Mouse (Mus musculus): ENCODE results near the gene Srgap3.
"Not testable (repeated sequence)": the region's sequence is repeated elsewhere in the genome, so short reads cannot be mapped to it uniquely, and the experiment has no call there.

Srgap3 gene

GRCm38 (mm10) chr6:112861351-112862297 is 85.4 kb downstream of the Srgap3 start:
- DNase-seq (ENCODE audit: low read depth, low spot score) = no peak

DNA sequence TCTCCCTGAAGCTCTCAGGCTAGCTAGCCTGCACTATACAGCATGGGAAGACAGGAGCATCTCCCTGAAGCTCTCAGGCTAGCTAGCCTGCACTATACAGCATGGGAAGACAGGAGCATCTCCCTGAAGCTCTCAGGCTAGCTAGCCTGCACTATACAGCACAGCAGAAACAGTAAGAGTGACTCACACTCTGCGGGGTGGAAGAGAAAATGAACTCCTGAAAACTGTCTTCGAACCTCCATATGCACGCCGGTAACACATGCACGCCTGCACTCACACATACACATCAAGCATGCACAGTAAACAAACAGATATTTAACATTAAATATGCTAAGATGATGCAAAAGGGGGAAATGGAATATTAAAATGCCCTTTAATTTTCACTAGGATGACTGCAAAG is 86.8 kb downstream of the Srgap3 start:
- not testable (repeated sequence) for DNase-seq (ENCODE audit: low read depth, low spot score)

DNA sequence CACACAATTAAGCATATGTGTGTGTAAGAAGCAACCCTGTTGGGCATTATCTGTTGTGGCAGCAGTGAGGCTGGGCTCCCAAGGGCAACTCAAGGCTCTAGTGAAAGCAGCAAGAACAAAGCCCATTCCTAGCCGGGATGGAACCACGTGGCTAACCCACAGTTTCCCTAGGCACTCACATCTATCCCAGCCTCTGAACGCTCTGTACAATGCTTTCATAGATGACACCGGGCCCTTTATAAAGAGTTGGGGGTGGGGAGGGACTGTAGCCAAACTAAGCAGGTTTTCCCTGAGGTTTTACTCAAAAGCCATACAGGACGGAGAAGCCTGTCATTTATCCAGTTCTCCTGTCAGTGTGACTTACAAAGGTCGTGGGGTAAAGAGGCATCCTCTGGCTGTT is 90.0 kb downstream of the Srgap3 start:
- no peak for DNase-seq (ENCODE audit: low read depth, low spot score)

DNA sequence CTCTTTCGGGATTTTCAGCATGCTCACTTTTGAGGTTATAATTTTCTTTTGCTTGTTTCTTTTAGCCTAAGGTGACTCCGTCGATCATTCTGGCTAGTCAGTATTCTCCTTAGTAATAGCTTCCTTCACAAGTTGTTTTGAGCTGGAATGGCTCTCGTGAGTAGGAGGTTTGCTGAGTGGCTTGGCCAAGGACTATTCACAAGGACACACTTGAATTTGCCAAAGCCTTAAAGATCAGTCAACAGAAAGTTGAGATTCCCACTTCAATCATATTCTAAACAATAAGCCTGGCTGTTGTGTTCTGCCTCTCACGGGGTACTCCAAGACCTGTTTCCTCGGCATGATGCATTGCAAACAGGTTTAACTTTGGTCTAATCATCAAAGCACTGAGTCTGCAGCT is 91.9 kb downstream of the Srgap3 start:
- no peak for DNase-seq (ENCODE audit: low read depth, low spot score)

DNA sequence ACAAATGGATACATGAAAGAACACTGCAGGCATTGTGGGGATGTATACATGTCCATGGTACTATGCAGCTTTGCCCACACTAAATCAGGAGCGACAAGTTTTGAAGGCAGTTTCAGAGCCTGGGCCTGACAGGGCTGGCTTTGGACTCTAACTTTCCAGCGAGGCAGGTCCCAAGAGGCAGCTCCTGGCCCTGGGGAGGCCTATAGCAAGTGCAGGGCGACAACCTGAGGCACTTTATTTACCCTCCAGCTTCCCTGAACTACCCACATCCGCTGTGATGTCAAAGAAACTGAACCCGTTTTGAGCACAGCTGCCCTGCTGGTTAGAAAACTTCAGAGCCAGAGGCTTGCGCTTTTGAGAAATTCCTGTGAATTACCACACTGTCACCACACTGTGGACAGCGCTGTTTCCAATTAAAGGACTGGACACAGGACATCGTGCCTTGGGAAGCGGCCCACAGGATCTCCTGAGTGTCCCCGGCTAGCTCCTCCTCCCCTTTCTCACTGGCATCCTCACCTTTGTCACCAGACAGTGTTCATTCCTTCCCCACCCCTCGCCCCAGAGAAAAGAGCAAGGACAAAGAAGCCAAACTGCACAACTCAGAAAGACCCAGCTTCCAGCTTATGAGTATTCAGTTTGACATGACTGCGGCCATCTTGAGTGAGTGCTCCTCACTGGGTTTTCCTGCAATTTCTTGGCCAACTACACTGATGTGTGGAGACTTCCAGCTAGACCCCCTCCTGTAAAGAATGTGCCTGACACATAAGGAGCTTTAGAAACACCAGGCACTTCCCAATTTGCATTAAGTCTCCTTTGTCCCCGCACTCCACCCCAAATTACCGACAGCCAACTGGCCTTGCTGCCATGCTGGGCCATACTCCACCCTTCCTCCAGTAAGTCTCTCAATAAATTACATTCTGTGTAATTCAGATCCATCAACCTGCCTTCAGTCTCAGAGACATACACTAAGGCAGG is 94.5 kb downstream of the Srgap3 start:
- DNase-seq (ENCODE audit: low read depth, low spot score) = peak; percentile 72

GRCm38 (mm10) chr6:112850745-112851144 is 96.3 kb downstream of the Srgap3 start:
- no peak for DNase-seq (ENCODE audit: low read depth, low spot score)

DNA sequence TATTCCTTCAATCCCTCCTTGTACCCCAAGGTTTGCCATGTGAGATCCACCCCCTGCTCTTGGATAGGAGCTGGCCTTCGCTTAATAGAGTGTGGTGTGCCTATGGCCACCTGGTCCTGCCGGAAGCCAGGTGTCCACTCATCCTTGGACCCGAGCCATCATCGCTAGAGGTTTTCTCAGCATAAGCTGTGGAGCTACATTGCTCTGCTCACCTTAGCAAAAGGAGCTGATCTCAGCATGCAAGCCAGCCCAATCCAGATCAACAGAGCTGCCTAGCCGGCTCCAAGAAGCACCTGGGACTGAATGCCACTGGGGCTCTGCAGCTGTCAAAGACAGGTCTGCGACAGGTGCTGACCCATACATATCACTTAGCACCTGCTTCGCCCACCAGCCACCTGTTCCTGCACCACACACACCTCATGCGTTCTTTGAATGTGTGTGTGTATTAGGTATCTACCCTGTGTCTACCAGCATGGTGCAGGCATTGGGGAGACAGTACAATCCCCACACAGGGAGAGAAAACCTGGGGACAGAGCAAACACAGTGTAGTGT is 98.4 kb downstream of the Srgap3 start:
- no peak for DNase-seq (ENCODE audit: low read depth, low spot score)

DNA sequence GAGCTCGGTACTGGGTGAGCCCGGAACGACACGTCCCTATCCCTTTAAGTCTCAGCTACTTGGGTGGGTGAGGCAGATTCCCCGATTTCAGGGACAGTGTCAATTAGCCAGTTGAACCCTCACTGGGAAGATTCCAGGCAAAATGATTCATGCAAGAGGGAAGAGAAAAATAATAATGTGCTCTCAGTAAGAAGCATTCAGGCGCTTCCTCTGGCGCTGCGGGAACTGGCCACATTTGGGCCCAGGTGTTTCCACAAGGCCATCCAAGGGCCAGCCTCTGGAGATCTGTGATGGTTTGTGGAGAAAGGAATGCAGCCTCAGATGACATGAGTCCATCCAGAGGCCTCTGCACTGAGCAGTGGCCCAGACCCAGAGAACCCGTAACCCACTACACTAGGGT is 100.2 kb downstream of the Srgap3 start:
- DNase-seq (ENCODE audit: low read depth, low spot score) = no peak

- DNase-seq (ENCODE audit: low read depth, low spot score) = no peak
These were observed 104.6 kb downstream of the Srgap3 start for GRCm38 (mm10) chr6:112842426-112842825.

DNA sequence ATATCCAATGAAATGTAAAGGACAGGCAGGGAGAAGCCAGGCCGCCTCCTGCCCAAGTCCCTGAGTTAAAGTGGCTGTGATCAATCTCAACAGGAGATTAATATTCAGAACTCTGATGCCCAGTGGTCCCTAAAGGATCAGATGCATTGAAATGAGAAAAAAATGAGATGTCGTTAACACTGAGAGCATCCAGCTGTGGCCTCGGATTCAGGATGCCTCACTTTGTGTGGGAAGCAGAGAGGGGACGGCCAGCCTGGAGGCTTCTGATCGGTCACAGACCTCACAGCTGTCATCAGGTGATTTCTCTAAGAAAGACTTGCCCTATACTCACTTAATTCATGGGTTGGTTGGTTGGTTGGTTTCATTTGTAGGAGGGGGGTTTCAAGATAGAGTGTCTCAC is 106.7 kb downstream of the Srgap3 start:
- no peak for DNase-seq (ENCODE audit: low read depth, low spot score)

DNA sequence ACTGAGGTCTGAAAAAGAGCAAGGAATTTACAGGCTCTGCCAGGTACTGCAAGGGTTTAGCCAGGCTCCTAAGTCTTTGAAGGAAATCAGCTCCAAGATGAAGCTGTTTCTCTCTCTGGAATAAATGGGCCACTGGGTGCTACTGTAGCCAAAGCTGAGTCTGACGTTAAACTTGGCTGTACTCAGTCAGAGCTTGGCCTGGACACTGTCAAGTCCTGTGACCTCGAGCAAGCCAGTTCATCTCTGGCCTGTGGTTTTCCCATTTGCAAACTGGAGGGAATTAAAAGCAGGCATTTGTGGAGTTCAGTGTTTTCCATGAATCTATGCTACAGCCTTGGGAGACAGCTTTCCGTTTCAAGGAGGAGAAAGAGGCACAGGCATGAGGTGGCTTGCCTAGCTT is 107.7 kb downstream of the Srgap3 start:
- DNase-seq (ENCODE audit: low read depth, low spot score) = no peak

GRCm38 (mm10) chr6:112838879-112839278 is 108.2 kb downstream of the Srgap3 start:
- no peak for DNase-seq (ENCODE audit: low read depth, low spot score)

DNA sequence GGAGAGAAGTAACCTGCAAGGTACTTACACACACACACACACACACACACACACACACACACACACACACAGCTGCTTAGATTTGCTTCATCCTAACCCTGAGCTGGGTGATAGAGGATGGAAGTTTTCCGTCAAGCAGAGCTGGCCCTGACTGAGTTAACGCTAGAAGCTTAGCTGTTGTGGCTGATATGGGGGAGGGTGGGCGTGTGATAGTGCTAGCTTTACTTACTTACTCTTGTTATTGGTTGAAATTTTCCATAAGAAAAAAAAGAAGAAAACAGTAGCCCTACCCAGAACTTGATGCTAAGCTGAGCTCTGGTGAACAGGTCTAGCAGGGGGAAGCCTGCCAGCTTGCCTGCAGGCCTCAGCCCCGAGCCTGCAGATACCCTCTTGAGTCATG is 110.4 kb downstream of the Srgap3 start:
- DNase-seq (ENCODE audit: low read depth, low spot score) = no peak

GRCm38 (mm10) chr6:112835413-112835812 is 111.7 kb downstream of the Srgap3 start:
- no peak for DNase-seq (ENCODE audit: low read depth, low spot score)

GRCm38 (mm10) chr6:112834430-112834829 is 112.6 kb downstream of the Srgap3 start:
- DNase-seq (ENCODE audit: low read depth, low spot score) = no peak

DNA sequence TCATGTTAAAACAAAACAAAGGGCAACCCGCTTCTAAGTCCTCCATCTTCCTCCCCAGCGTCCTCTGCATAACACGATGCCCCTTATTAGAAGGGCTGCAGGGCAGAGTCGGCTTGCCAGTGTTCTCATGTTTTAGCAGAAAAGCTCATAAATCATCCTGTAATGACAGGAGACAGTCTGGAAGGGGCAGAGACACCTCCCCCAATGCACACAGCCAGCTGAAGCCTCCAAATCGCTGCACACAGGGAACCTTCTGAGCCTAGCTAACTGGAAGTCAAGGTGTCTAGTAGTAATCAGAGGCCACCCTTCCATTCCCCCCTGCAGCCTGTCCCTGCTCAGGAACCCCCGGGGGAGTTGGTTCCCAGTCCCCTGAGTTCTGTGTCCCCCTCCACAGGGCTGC is 113.3 kb downstream of the Srgap3 start:
- no peak for DNase-seq (ENCODE audit: low read depth, low spot score)

- DNase-seq (ENCODE audit: low read depth, low spot score) = peak; percentile 14
These were observed 117.9 kb downstream of the Srgap3 start for GRCm38 (mm10) chr6:112829196-112829595.

DNA sequence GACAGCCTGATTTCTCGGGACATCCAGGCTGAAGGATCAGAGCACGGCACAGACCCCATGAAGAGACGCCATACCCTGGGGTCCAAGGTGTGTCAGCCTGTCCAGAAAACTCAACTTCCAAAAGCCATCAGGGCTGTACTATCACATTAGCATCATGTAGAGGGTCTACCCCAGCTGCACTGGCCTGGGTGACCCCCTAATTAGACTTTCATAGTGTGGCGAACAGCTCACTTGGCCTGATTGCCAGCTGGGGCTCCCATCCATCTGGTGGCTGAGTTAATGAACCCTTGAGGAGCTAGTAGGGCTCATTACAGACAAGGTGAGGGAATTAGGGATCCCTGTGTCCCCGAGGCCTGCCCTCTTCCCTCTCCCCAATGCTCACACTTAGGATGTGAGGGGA is 118.6 kb downstream of the Srgap3 start:
- DNase-seq (ENCODE audit: low read depth, low spot score) = no peak

- no peak for DNase-seq (ENCODE audit: low read depth, low spot score)
These were observed 121.4 kb downstream of the Srgap3 start for GRCm38 (mm10) chr6:112825657-112826056.

- no peak for DNase-seq (ENCODE audit: low read depth, low spot score)
These were observed 124.0 kb downstream of the Srgap3 start for GRCm38 (mm10) chr6:112823096-112823495.

GRCm38 (mm10) chr6:112820298-112820992 is 126.6 kb downstream of the Srgap3 start:
- no peak for DNase-seq (ENCODE audit: low read depth, low spot score)
